Mouse (Mus musculus) liver, adult 2 months (tissue): ENCODE data around the gene Dbn1. TPM values are rescaled to one million over a fixed set of nuclear protein-coding genes. Genes with fewer than 3 reads are reported as not detected.

Source experiments
- DNase-seq: peaks from one replicate; pipeline ENCODE4 v3.0.0-alpha.2; 2011; ENCODE audit warnings: low read depth, low spot score; ENCODE audit errors: extremely low read depth
- H3K27ac ChIP-seq: fragments of 200-500 bp; replicated peaks from 2 replicates; pipeline ENCODE4 v1.5.1; 2012; ENCODE audit warnings: low read depth, mild to moderate bottlenecking, control low read depth, inconsistent platforms, low read length; ENCODE audit not compliant: insufficient read depth
- H3K27me3 ChIP-seq: fragments of 200-500 bp; 2 replicates; pipeline ENCODE4 v1.6.1; 2012; ENCODE audit warnings: mild to moderate bottlenecking, moderate library complexity, low read length, inconsistent platforms; ENCODE audit not compliant: control insufficient read depth, insufficient read depth
- H3K36me3 ChIP-seq: fragments of 200-500 bp; 2 replicates; pipeline ENCODE4 v1.6.1; 2012; ENCODE audit warnings: low read length, inconsistent platforms; ENCODE audit not compliant: control insufficient read depth, insufficient read depth
- H3K4me1 ChIP-seq: fragments of 200-500 bp; 2 replicates; pipeline ENCODE4 v1.6.1; 2011; ENCODE audit warnings: low read length; ENCODE audit not compliant: control insufficient read depth, insufficient read depth
- H3K4me3 ChIP-seq: fragments of 200-500 bp; 2 replicates; pipeline ENCODE4 v1.5.1; 2011; ENCODE audit warnings: low read depth, mild to moderate bottlenecking, control low read depth, low read length, moderate library complexity; ENCODE audit not compliant: insufficient read depth
- H3K79me2 ChIP-seq: fragments of 200-500 bp; 2 replicates; pipeline ENCODE4 v1.6.1; 2012; ENCODE audit warnings: inconsistent platforms, mild to moderate bottlenecking, low read length, moderate library complexity; ENCODE audit not compliant: control insufficient read depth, insufficient read depth
- H3K9ac ChIP-seq: fragments of 200-500 bp; 2 replicates; pipeline ENCODE4 v1.6.1; 2012; ENCODE audit warnings: low read depth, mild to moderate bottlenecking, control low read depth, inconsistent platforms, low read length
- CTCF ChIP-seq: fragments of 200-500 bp; IDR thresholded peaks from 2 replicates; pipeline ENCODE4 v1.5.1; 2011; ENCODE audit warnings: low read depth, low read length, control low read depth
- POLR2A ChIP-seq: fragments of 200-500 bp; IDR thresholded peaks from 2 replicates; pipeline ENCODE4 v1.6.1; 2011; ENCODE audit warnings: low read length, control low read depth; ENCODE audit not compliant: insufficient read depth; ENCODE audit errors: extremely low read depth
- WGBS: fragments of 180-500 bp; shearing (Covaris S2); methylation state at CpG from one replicate; pipeline ENCODE4 v1.1.7; 2018; 5-methylcytosine and 5-hydroxymethylcytosine counted together
- polyA plus RNA-seq: library from polyadenylated mRNA; depleted of rRNA; stranded (reverse); fragments of >200 nt; gene quantifications from 2 replicates; pipeline ENCODE4 v1.2.3, GENCODE M21; 2012
- total RNA-seq: library from RNA; depleted of rRNA; stranded (reverse); fragments of >200 nt; gene quantifications from 2 replicates; pipeline ENCODE4 v1.2.3, GENCODE M21; 2014

The Dbn1 gene
- total and polyA plus RNA-seq, 2 experiments, result 0.65 to 2.3 TPM

- DNase-seq, result no peak
- H3K4me1 ChIP-seq, result no peaks in the 10 kb centered on the region; the same call in 1 of the 2 replicates
- H3K27ac ChIP-seq, result no peak overlapping the region
- H3K79me2 ChIP-seq, result no peaks in the 10 kb centered on the region
- peaks cover 17% of the 10 kb centered on the region for H3K27me3 ChIP-seq
- 53% methylated on average over 13 of the region's 13 CpGs for WGBS
- peak; percentile 63 for TF ChIP-seq CTCF
- TF ChIP-seq POLR2A, result no peak
- H3K36me3 ChIP-seq, result no peaks in the 10 kb centered on the region
- H3K9ac ChIP-seq, result no peak overlapping the region
- H3K4me3 ChIP-seq, result no peak overlapping the region
Measured at GRCm38 (mm10) chr13:55468851-55469560, 18.9 kb downstream of the Dbn1 start.

- TF ChIP-seq POLR2A (no peak), CTCF (no peak)
- WGBS, result 87% methylated on average over 5 of the region's 5 CpGs
- Histone ChIP-seq H3K4me1 (no peaks in the 10 kb centered on the region), H3K27ac (no peak overlapping the region), H3K79me2 (no peaks in the 10 kb centered on the region), H3K9ac (no peak overlapping the region), H3K36me3 (no peaks in the 10 kb centered on the region), H3K4me3 (no peak overlapping the region), H3K27me3 (peaks cover 5% of the 10 kb centered on the region; the same call in 1 of the 2 replicates)
- no peak for DNase-seq
Measured at GRCm38 (mm10) chr13:55465830-55466440, 22.0 kb downstream of the Dbn1 start.

- H3K27me3 ChIP-seq, result peaks cover 5% of the 10 kb centered on the region; the same call in 1 of the 2 replicates
- H3K27ac ChIP-seq, result no peak overlapping the region
- H3K4me3 ChIP-seq, result no peak overlapping the region
- WGBS, result 60% methylated on average over 3 of the region's 3 CpGs
- no peak for DNase-seq
- no peaks in the 10 kb centered on the region for H3K36me3 ChIP-seq
- H3K79me2 ChIP-seq, result no peaks in the 10 kb centered on the region
- H3K4me1 ChIP-seq, result no peaks in the 10 kb centered on the region
- H3K9ac ChIP-seq, result no peak overlapping the region
- no peak for TF ChIP-seq POLR2A
- TF ChIP-seq CTCF, result no peak
Measured at GRCm38 (mm10) chr13:55465184-55465583, 22.7 kb downstream of the Dbn1 start.

GRCm38 (mm10) chr13:55464027-55464884 is 23.7 kb downstream of the Dbn1 start, which contains the start of gene Prr7:
Gene Prr7 (plus strand): TSS chr13:55464267.
- TF ChIP-seq POLR2A, result no peak
- TF ChIP-seq CTCF, result no peak
- Histone ChIP-seq H3K4me1 (no peaks in the 10 kb centered on the region), H3K9ac (peak within 1 kb of the TSS; percentile 5; the same call in 1 of the 2 replicates), H3K4me3 (peak within 1 kb of the TSS; percentile 55), H3K79me2 (no peaks in the 10 kb centered on the region), H3K27ac (no peak within 1 kb of the TSS), H3K27me3 (peaks cover 5% of the 10 kb centered on the region; the same call in 1 of the 2 replicates), H3K36me3 (no peaks in the 10 kb centered on the region)
- 2% methylated on average over 81 of the region's 84 CpGs for WGBS
- DNase-seq, result no peak

DNA sequence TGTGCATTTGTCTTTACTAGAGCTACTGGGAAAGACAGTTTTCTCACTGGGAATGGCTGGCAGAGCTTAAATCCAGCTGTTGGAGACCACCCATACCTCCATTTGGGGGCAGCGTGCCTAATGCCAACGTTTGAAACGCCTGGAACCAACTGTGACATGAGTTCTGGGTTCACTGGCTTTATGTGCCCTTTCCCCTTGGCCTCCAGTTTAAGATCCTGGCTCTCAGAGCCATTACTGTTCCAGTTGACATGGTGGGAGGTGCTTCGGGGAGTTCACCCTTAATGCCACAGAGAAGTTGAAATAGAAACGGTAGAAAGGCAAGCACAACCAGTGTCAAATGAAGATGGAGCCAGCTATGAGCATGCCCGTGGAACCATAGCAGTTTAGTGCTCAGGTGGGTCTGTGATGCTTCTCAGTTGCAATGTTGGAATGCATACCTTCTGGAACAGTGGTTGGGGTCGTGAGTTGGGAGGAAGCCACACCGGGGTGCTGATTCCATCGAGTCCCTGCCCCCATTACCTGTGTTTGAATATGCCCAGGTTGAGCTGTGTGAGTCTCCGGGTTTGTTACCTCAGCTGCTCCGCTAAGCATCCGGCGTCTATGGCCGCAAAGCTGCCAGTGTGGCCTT is 24.4 kb downstream of the Dbn1 start:
- WGBS, result 25% methylated on average over 14 of the region's 14 CpGs
- DNase-seq, result no peak
- TF ChIP-seq CTCF (no peak), POLR2A (no peak)
- no peaks in the 10 kb centered on the region for H3K4me1 ChIP-seq
- H3K27ac ChIP-seq, result no peak overlapping the region
- no peak overlapping the region for H3K9ac ChIP-seq
- peaks cover 5% of the 10 kb centered on the region; the same call in 1 of the 2 replicates for H3K27me3 ChIP-seq
- H3K4me3 ChIP-seq, result no peak overlapping the region
- H3K79me2 ChIP-seq, result no peaks in the 10 kb centered on the region
- no peaks in the 10 kb centered on the region for H3K36me3 ChIP-seq
